Mouse (Mus musculus) urinary bladder, postnatal 36 days (tissue): ENCODE results near the gene Gm8232.
"Not testable (repeated sequence)": the region's sequence is repeated elsewhere in the genome, so short reads cannot be mapped to it uniquely, and the experiment has no call there.

Experiments used
- DNase-seq, 2 experiments: peaks; one replicate each; pipeline ENCODE4 v3.0.0; 2022; ENCODE audit warnings: low spot score in 2 of 2, mixed read lengths in 1 of 2

Gene Gm8232

DNA sequence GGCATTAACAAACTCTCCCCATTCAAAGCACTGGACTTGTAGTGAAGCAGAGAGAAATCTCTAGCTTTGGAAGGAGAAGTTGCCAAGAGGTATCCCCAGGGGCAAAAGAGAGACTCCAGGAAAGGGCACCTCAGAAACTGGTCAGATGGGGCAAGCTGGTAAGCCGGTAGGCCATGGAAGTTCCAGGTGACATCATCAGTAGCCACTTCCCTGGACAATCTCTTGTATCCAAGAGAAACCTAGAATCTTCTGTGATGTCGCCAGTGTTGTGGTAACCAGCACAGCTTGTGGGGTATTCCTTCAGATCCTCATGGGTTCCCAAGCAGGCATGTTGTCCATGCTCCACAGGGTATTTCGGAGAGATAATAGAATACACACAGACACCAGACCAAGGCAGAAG lies at the start of gene Gm8232:
Gm8232 (plus strand) TSS at position 301 of the 400 bp plus-strand sequence.
- not testable (repeated sequence) for DNase-seq

DNA sequence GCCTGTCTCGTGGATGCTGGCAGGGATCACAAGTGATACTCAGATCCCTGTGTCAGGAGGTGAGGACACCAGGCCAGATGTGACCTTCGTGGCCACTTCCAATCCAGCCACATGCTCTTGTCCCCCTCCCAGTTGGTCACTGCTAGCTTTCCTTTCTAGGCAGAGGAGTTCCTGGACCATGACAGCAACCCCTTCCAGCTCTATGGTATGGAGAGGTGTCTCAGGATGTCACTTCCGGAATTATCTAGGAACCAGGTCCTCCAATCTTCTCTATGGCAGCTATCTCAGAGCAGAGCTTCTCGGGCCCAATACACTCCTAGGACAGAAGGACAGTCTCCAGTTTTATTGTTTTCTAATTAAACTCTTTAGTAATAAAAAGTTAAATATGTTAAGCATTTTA lies 49.2 kb upstream of the Gm8232 start:
- DNase-seq = not testable (repeated sequence)

DNA sequence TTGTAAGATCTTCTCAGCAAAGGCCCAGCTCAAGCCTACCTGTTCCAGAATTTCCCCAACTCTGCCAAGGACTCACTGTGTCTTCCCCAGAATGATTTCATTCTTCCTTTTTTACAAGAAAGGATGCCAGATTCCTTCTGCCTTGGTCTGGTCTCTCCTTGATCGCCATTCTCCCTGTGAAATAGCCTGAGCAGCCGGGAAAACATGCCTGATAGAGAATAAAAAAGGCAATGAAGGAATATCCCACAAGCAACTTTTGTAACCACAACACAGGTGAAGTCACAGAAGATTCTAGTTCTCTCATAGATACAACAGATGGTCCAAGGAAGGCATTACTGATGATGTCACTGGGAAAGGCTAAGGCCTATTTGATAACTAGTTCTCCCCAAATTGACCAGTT lies 22.8 kb upstream of the Gm8232 start, which contains the start of gene Gm3371:
Gm3371 (minus strand) TSS at position 101 of the 400 bp plus-strand sequence.
- DNase-seq = not testable (repeated sequence)
